Mouse (Mus musculus) intestine, postnatal 0 days (tissue): ENCODE data around the gene Prg3. TPM values are rescaled to one million over a fixed set of nuclear protein-coding genes. Genes with fewer than 3 reads are reported as not detected.

Source experiments
- ATAC-seq: fragments of 200-750 bp; cut with Nextera tagmentation; 2 replicates; pipeline ENCODE4 v1.8.0; 2017; ENCODE audit warnings: mild to moderate bottlenecking, moderate TSS enrichment, moderate library complexity
- H3K27ac ChIP-seq: fragments of 300-500 bp; sonication (generic); 2 replicates; pipeline ENCODE4 v1.5.1; 2014; ENCODE audit warnings: mild to moderate bottlenecking, low read depth, low read length, moderate library complexity
- H3K27me3 ChIP-seq: fragments of 300-500 bp; sonication (generic); replicated peaks from 2 replicates; pipeline ENCODE4 v1.6.1; 2014; ENCODE audit warnings: low read length, mixed read lengths; ENCODE audit not compliant: control insufficient read depth, insufficient read depth
- H3K36me3 ChIP-seq: fragments of 300-500 bp; sonication (generic); 2 replicates; pipeline ENCODE4 v1.6.1; 2014; ENCODE audit warnings: mild to moderate bottlenecking, moderate library complexity; ENCODE audit not compliant: control insufficient read depth, insufficient read depth
- H3K4me1 ChIP-seq: fragments of 300-500 bp; sonication (generic); replicated peaks from 2 replicates; pipeline ENCODE4 v1.6.1; 2014; ENCODE audit warnings: antibody characterized with exemption, low read length, mixed read lengths; ENCODE audit not compliant: control insufficient read depth, insufficient read depth
- H3K4me2 ChIP-seq: fragments of 300-500 bp; sonication (generic); replicated peaks from 2 replicates; pipeline ENCODE4 v1.6.1; 2014; ENCODE audit warnings: low read depth, mild to moderate bottlenecking, moderate library complexity
- H3K4me3 ChIP-seq: fragments of 300-500 bp; sonication (generic); 2 replicates; pipeline ENCODE4 v1.5.1; 2014; ENCODE audit warnings: low read depth, low read length
- H3K9ac ChIP-seq: fragments of 300-500 bp; sonication (generic); 2 replicates; pipeline ENCODE4 v1.6.1; 2014; ENCODE audit warnings: mild to moderate bottlenecking, low read depth, low read length
- H3K9me3 ChIP-seq: fragments of 300-500 bp; sonication (generic); 2 replicates; pipeline ENCODE4 v1.6.1; 2016; ENCODE audit warnings: mixed run types; ENCODE audit not compliant: control insufficient read depth
- CTCF ChIP-seq: sonication (generic); IDR thresholded peaks from 2 replicates; pipeline ENCODE4 v1.5.1; 2016; ENCODE audit warnings: low read depth, mild to moderate bottlenecking, control low read depth, antibody characterized with exemption, moderate library complexity
- WGBS: fragments of 180-500 bp; shearing (Covaris S2); extraction: QIAGEN DNeasy Blood & Tissue Kit; methylation state at CpG from one replicate; pipeline ENCODE4 v1.1.7; 2014; 5-methylcytosine and 5-hydroxymethylcytosine counted together
- polyA plus RNA-seq: library from polyadenylated mRNA; unstranded; fragments of >200 nt; fragmentation: Nextera tagmentation; extraction: Ambion mirVana; gene quantifications from 2 replicates; pipeline ENCODE4 v1.2.1, GENCODE M21; 2015

The Prg3 gene
- polyA plus RNA-seq, 1 experiment from 2014 or later, result not detected

DNA sequence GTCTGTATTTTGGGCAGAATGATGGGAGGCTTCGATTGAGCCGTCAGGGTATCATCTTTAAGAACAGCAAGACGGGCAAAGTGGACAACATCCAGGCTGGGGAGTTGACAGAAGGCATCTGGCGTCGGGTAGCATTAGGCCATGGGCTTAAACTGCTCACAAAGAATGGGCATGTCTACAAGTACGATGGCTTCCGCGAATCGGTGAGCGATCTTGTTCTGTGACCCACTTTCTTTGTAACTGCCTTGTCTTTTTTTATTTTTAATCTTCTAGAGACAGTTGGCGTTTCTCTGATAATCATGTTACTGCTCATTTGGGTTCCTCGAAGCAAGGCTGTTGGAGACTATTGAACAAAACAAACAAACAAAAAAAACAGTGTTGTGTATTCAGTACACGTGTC, 50.3 kb downstream of the Prg3 start:
- peak overlapping the region; percentile 84 for H3K4me2 ChIP-seq
- H3K4me1 ChIP-seq, result peaks cover 6% of the 10 kb centered on the region; the same call in 1 of the 2 replicates
- no peak overlapping the region for H3K27ac ChIP-seq
- TF ChIP-seq CTCF, result no peak
- 75% methylated on average over 13 of the region's 13 CpGs for whole genome bisulfite sequencing
- peak overlapping the region; percentile 87; the same call in 1 of the 2 replicates for H3K4me3 ChIP-seq
- H3K9me3 ChIP-seq, result no peaks in the 10 kb centered on the region
- no peak overlapping the region; the same call in 1 of the 2 replicates for H3K9ac ChIP-seq
- peaks cover 38% of the 10 kb centered on the region for H3K36me3 ChIP-seq
- ATAC-seq, result no peak
- H3K27me3 ChIP-seq, result no peaks in the 10 kb centered on the region

Other genes with a start within 250 kb of the Prg3 start
- 2.2 and 2.5 TPM in 2 replicates for gene Gm19426, start 244.6 kb upstream of the Prg3 start, polyA plus RNA-seq
- gene Serping1, start 212.8 kb upstream of the Prg3 start, polyA plus RNA-seq, result 49.4 and 50.7 TPM in 2 replicates
- gene Ube2l6, start 189.4 kb upstream of the Prg3 start, polyA plus RNA-seq, result 115 and 117 TPM in 2 replicates
- gene Smtnl1, start 165.6 kb upstream of the Prg3 start, polyA plus RNA-seq, result 0.46 and 0.81 TPM in 2 replicates
- gene Timm10, start 161.2 kb upstream of the Prg3 start, polyA plus RNA-seq, result 51.9 and 59.2 TPM in 2 replicates
- gene Slc43a1, start 149.4 kb upstream of the Prg3 start, polyA plus RNA-seq, result 3.6 and 4.1 TPM in 2 replicates
- 0.98 and 1.0 TPM in 2 replicates for gene Rtn4rl2, start 101.5 kb upstream of the Prg3 start, polyA plus RNA-seq
- gene Slc43a3, start 51.6 kb upstream of the Prg3 start, polyA plus RNA-seq, result 42.5 and 48.0 TPM in 2 replicates
- not detected in 2 replicates for gene Prg2, start 7.8 kb upstream of the Prg3 start, polyA plus RNA-seq
- gene Ssrp1, start 49.0 kb downstream of the Prg3 start, polyA plus RNA-seq, result 71.9 and 73.0 TPM in 2 replicates
- 0.18 and 0.26 TPM in 2 replicates for gene P2rx3, start 49.2 kb downstream of the Prg3 start, polyA plus RNA-seq
- gene Tnks1bp1, start 59.8 kb downstream of the Prg3 start, polyA plus RNA-seq, result 18.0 and 19.5 TPM in 2 replicates
- gene Aplnr, start 148.0 kb downstream of the Prg3 start, polyA plus RNA-seq, result 22.9 and 26.6 TPM in 2 replicates
- gene Lrrc55, start 209.0 kb downstream of the Prg3 start, polyA plus RNA-seq, result 1.4 TPM in 2 replicates